Mouse (Mus musculus) layer of hippocampus, adult 8-10 months (tissue): ENCODE results near the gene Myl3. TPM values are rescaled to one million over a fixed set of nuclear protein-coding genes. Genes with fewer than 3 reads are reported as not detected.
A peak's percentile ranks its signal among the peaks of the same experiment; 100 is the strongest.

Source experiments
- DNase-seq, 2 experiments: peaks; one replicate each; pipeline ENCODE4 v3.0.0; 2022; ENCODE audit warnings: low spot score in 2 of 2
- total RNA-seq, 4 experiments: library from RNA; stranded (reverse); gene quantifications; 2 replicates each; pipeline ENCODE4 v1.2.4; 2022

The Myl3 gene
- 1 to 10 TPM in 1 of 4 experiments, under 1 TPM in 1, not detected in 2; 0.74 to 1.9 TPM for total RNA-seq

GRCm38 (mm10) chr9:110741711-110742294, at the start of gene Myl3:
Gene Myl3, plus strand, starts transcription at chr9:110741861.
- DNase-seq, result no peak

DNA sequence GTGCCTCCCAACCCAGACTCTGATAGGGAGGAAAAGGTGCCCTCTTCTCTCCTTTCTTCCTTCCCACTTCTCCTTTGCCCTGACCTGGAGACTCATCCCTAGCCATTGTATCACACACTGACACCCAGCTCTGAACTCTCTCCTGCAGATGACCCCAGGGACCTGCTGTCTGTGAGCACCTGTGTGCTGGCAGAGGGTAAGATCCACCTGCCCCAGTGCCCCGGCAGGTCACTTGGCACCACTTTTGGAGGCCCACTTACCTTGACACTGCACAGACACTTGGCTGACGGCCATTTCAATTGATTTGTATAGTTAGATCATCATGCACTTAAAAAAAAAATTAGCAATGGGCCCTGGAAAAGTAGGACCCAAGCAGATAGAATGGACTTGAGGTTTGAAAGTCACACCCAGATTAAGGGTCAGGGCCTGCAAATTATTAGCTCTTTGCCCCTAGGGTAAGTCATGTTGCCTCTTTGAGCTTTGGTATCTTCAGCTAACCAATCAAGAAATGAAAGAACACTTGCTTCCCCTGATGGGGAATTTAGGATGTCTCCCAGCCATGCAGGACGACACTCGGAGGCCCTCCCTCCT, 46.4 kb upstream of the Myl3 start:
- DNase-seq, result no peak

DNA sequence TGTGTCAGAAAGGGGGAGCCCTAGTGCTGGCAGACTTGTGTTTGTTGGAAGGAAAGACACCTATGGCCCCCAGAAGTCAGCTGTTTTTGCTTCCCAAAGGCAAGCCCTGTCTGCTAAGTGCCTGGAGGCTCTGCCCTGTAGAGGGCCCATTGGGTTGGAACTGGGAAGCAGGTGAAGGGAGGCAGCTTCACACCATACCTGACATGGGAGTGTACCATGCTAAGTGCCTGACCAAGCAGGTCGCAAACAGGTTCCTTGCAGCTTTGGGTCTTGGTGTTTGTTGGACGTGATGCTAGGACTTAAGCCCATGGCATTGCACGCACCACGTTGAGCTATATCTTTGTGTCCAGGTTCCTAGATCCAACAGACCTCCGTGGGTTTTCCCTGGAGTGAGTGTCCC, 45.2 kb upstream of the Myl3 start:
- DNase-seq, result no peak

- no peak for DNase-seq
Measured at GRCm38 (mm10) chr9:110697465-110697864, 44.2 kb upstream of the Myl3 start.

DNA sequence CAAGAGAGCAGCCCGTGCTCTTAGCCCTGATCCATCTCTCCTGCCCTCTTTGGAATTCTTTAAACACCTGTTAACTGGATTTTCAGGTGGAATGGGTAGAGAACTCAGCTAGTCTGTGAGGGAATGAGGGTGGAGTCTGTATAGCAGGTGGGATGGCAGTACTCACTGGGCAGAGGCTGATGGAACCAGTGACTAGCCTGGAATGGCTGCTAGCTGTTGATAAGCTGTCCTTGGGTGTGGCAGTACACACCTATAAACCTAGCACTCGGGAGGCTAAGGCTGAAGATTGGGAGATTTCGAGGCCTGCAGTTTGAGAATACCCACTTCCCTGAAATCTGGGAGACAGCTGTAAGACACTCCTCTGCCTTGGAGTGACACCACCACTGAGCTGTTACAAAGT, 42.1 kb upstream of the Myl3 start:
- DNase-seq, result no peak

DNA sequence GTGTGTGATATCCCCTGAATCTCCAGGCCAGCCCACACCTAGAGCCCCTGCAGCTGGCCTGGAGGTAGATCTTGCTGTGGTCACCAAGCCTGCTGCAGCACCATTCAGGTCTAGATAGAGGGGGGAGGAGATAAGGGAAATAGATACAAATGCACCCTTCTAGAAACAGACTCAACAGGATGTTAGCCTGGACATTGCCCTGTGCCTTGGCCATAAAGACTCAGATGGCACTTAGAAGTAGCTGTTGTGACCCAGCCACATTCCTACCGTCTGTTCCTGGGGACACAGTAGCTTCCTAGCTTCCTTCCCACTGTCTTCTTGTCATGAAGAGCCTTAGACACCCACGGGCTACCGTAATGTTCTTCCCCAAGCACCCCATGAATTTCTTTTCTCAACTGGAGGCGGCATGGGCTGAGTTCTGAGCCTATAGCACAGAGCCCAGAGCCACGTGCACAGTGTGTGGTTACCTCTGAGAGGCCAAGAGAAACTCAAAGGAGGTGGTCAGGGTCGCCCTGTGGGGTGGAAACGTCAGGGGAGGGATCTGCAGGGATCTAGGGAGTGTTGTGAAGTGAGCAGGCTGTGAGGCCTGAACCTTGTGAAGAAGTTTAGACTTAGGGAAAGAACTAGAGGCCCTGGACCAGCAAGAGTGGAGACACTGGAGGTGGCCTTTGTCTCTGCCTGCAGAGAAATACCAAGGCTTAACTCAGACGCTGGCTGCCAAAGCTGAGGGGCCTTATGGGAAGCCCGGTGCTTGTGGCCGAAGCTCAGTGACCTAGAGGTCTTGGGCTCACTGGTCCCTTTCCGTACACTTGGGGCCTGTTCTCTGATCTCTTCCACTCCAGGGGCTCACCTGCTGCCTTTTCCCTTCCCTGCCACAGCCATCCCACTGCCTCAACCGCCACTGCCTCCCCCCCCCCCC, 40.3 kb upstream of the Myl3 start:
- no peak for DNase-seq

DNA sequence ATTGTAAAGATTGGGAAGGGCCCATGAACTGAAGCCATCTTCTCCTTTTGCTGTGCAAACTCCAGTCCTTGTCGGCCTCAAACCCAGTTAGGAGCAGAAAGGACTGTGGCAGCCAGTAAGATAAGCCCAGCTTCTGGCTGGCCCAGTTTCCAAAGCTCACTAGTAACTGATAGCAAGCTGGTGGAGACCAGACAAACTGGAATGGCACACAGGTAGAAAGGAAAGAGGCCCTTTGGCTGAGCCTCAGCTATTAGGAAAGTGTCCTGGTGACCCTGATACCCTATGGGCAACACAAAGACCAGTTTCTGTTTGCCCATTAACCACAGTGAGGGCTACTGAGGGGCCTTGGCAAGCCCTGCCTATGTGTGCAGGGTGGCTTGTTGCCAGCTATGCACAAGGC, 38.8 kb upstream of the Myl3 start:
- no peak for DNase-seq

GRCm38 (mm10) chr9:110703951-110704350, 37.7 kb upstream of the Myl3 start:
- DNase-seq, result no peak

- DNase-seq, result no peak
Measured at GRCm38 (mm10) chr9:110706784-110707183, 34.9 kb upstream of the Myl3 start.

GRCm38 (mm10) chr9:110709640-110710258, 31.9 kb upstream of the Myl3 start:
- DNase-seq, result peak; percentile 72 to 79

- no peak for DNase-seq
Measured at GRCm38 (mm10) chr9:110711532-110711931, 30.1 kb upstream of the Myl3 start.

DNA sequence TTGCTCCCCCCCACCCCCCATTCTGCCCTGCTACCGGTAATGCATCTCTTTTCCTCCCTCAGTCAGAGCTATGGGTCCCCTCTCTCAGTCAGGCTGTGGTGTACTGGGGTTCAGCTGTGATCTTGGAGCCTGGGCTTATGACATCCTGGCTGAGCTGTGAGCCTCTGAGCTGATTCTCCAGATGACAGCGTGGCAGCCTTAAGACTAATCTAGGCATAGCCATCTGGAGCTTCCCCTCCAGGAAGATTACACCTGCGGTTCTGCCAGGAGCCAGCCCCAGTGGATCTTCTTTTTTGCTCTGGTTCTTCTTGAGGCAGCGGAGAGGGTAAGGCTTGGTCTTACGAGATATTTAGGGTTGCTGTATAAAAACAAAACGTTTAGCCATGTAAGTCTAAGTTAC, 29.7 kb upstream of the Myl3 start:
- DNase-seq, result no peak

DNA sequence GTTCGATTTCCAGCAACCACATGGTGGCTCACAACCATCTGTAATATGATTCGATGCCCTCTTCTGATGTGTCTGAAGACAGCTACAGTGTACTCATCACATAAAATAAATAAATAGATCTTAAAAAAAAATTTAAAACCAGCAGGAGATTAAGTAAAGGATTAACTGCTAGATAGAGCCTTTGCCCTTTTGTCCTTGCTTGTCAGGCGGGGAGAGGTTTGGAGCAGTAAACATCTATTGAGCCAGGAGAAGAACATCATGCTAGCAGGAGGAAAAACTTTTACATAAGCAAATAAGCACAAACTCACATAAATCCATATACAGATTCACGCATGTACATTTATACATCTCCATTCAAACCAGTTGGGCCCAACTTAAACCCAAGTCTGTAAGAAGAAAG, 29.1 kb upstream of the Myl3 start:
- DNase-seq, result no peak

GRCm38 (mm10) chr9:110713389-110713788, 28.3 kb upstream of the Myl3 start:
- no peak for DNase-seq

DNA sequence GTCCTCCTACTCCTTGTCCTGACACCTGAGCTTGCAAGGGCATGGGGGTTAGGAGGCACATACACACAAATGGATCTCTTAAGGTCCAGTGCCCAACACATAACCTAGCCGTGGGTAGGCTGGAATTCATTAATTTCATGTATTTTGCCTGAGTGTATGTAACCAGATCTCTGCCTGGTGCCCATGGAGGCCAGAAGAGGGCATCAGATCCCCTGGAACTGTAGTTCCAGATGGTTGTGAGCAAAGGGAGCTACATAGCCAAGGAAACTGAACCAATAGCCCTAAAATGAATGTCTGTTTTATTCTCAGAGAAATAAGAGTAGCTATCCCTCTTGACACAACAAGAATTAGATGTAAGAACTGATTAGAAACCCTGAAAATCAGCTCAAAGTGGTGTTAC, 26.2 kb upstream of the Myl3 start:
- no peak for DNase-seq

- peak in 1 of 2 experiments; percentile 72 for DNase-seq
Measured at GRCm38 (mm10) chr9:110716775-110717174, 24.9 kb upstream of the Myl3 start.

GRCm38 (mm10) chr9:110718071-110718470, 23.6 kb upstream of the Myl3 start:
- no peak for DNase-seq

DNA sequence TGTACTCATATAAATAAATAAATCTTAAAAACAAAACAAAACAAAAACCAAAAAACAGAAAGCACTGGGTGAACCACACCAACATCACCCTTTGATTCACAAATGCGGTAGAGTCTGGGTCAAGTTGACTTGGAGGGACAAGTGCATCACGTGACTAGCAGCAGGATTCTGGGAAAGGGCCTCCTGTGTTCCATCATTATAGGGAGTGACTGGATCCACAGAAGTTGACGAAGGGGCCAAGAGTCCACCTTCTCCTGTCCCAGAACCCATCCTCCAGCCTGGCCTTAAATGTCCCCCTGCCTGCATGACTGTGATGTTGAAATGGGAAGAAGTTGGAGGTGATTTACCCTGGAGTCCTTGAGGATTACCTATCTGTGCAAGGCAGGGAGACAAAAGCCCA, 22.9 kb upstream of the Myl3 start:
- no peak for DNase-seq

DNA sequence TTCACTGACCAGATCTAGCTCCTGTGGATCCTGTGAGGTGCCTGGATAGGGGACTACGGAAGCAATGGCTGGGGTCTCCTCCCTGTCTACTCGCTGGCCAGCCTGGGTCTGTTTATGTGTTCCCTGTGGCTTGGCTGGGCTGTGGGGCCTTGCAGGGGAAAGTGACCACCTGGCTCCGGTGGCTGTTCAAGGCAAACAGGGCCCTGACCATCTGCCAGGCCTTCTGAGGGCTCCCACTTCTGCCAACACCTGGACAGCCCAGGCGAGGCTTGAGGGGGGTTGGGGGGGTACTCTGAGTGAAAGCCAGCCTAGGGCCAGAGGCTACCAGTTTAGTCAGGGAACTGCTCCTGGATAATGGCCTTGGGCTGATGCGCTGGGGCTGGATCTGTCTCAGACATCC, 21.7 kb upstream of the Myl3 start:
- no peak for DNase-seq

DNA sequence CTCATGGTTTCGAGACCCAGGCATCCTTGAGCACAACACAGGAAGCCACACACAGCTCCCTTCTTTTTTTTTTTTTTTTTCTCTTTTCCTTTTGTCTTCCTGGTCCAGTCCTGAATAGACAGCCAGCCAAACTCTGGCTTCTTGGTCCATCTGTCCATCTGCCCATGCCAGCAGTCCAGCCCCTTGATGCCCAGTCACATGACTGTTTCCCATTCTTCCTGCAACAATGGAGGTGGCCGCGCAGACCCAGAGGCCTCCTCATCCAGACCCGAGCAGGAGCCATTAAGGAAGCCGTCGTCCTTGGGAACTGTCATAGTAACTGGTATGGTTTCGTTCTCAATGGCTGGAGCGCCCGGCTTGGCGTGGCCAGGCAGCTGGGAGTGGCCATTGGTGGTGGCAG, 19.6 kb upstream of the Myl3 start:
- DNase-seq, result no peak

- peak; percentile 47 to 50 for DNase-seq
Measured at GRCm38 (mm10) chr9:110725721-110726135, 15.9 kb upstream of the Myl3 start.

GRCm38 (mm10) chr9:110726867-110727266, 14.8 kb upstream of the Myl3 start:
- no peak for DNase-seq
